Mouse (Mus musculus): Measurements from ENCODE around the gene Taf6. TPM values are rescaled to one million over a fixed set of nuclear protein-coding genes. Genes with fewer than 3 reads are reported as not detected.

Taf6 gene
- polyA plus RNA-seq, 1 experiment, result 89.7 TPM

- no peak for TF ChIP-seq CTCF (IDR thresholded peaks at IDR 0.05; ENCODE audit: borderline replicate concordance, extremely low read depth, insufficient read depth, insufficient read length)
- TF ChIP-seq POLR2A (IDR thresholded peaks at IDR 0.05; ENCODE audit: borderline replicate concordance, extremely low read depth, insufficient read depth, insufficient read length, poor library complexity, severe bottlenecking), result no peak
- no peak for DNase-seq (ENCODE audit: low read depth)
Observed at GRCm38 (mm10) chr5:138132425-138133064, 54.7 kb downstream of the Taf6 start.

Other genes starting within 250 kb of the Taf6 start
- gene Gjc3, start 224.4 kb downstream of the Taf6 start, polyA plus RNA-seq (2012; rRNA removed), result 0.39 and 0.82 TPM in 2 replicates
- gene Azgp1, start 205.9 kb downstream of the Taf6 start, polyA plus RNA-seq (2012; rRNA removed), result 0.08 TPM in 1 of 2 replicates, not detected in the other
- not detected in 2 replicates for gene Smok3a, start 166.2 kb downstream of the Taf6 start, polyA plus RNA-seq (2012; rRNA removed)
- not detected in 2 replicates for gene Smok3b, start 166.0 kb downstream of the Taf6 start, polyA plus RNA-seq (2012; rRNA removed)
- not detected in 2 replicates for gene Smok3c, start 134.3 kb downstream of the Taf6 start, polyA plus RNA-seq (2012; rRNA removed)
- gene Zkscan1, start 102.4 kb downstream of the Taf6 start, polyA plus RNA-seq (2012; rRNA removed), result 15.8 and 24.1 TPM in 2 replicates
- 63.8 and 66.3 TPM in 2 replicates for gene Zscan21, start 70.5 kb downstream of the Taf6 start, polyA plus RNA-seq (2012; rRNA removed)
- gene Zfp113, start 31.7 kb downstream of the Taf6 start, polyA plus RNA-seq (2012; rRNA removed), result 10.3 and 11.9 TPM in 2 replicates
- 134 and 144 TPM in 2 replicates for gene Cops6, start 26.4 kb downstream of the Taf6 start, polyA plus RNA-seq (2012; rRNA removed)
- 60.2 and 77.6 TPM in 2 replicates for gene Ap4m1, start 15.4 kb downstream of the Taf6 start, polyA plus RNA-seq (2012; rRNA removed)
- gene Mcm7, start 15.0 kb downstream of the Taf6 start, polyA plus RNA-seq (2012; rRNA removed), result 111 and 146 TPM in 2 replicates
- 20.6 and 22.7 TPM in 2 replicates for gene Cnpy4, start within 50 bp of the Taf6 start, polyA plus RNA-seq (2012; rRNA removed)
- gene Mblac1, start 6.9 kb upstream of the Taf6 start, polyA plus RNA-seq (2012; rRNA removed), result 10.3 and 11.8 TPM in 2 replicates
- 0.03 and 0.04 TPM in 2 replicates for gene Nxpe5, start 38.4 kb upstream of the Taf6 start, polyA plus RNA-seq (2012; rRNA removed)
- 120 and 151 TPM in 2 replicates for gene Lamtor4, start 68.0 kb upstream of the Taf6 start, polyA plus RNA-seq (2012; rRNA removed)
- 131 and 172 TPM in 2 replicates for gene BC037034, start 76.6 kb upstream of the Taf6 start, polyA plus RNA-seq (2012; rRNA removed)
- gene Gal3st4, start 85.4 kb upstream of the Taf6 start, polyA plus RNA-seq (2012; rRNA removed), result 0.58 and 0.63 TPM in 2 replicates
- gene Gm43720, start 92.5 kb upstream of the Taf6 start, polyA plus RNA-seq (2012; rRNA removed), result 0.44 and 0.48 TPM in 2 replicates
- gene Gpc2, start 92.6 kb upstream of the Taf6 start, polyA plus RNA-seq (2012; rRNA removed), result 564 and 797 TPM in 2 replicates
- 19.6 TPM in 2 replicates for gene Stag3, start 92.8 kb upstream of the Taf6 start, polyA plus RNA-seq (2012; rRNA removed)
- 0.06 and 0.25 TPM in 2 replicates for gene Pvrig, start 154.5 kb upstream of the Taf6 start, polyA plus RNA-seq (2012; rRNA removed)